Mouse (Mus musculus) small intestine, adult 2 months (tissue): ENCODE data around the gene Unc13b.

Experiments used
- CTCF ChIP-seq: fragments of 200-500 bp; IDR thresholded peaks from 2 replicates; pipeline ENCODE4 v1.5.1; 2012; ENCODE audit warnings: low read depth, mild to moderate bottlenecking, control low read depth, inconsistent platforms, low read length, moderate library complexity, mixed read lengths; ENCODE audit not compliant: insufficient replicate concordance, insufficient read length; ENCODE audit errors: extremely low read depth
- POLR2A ChIP-seq: fragments of 200-500 bp; IDR thresholded peaks from 2 replicates; pipeline ENCODE4 v1.6.1; 2012; ENCODE audit warnings: low read depth, mild to moderate bottlenecking, control low read depth, inconsistent platforms, low read length, moderate library complexity

GRCm38 (mm10) chr4:43205571-43205970 lies 146.8 kb downstream of the Unc13b start:
- TF ChIP-seq CTCF, result no peak
- TF ChIP-seq POLR2A, result no peak
